Mouse (Mus musculus): ENCODE data around the gene Snx33. TPM values are rescaled to one million over a fixed set of nuclear protein-coding genes. Genes with fewer than 3 reads are reported as not detected.
"Not testable (repeated sequence)": the region's sequence is repeated elsewhere in the genome, so short reads cannot be mapped to it uniquely, and the experiment has no call there.

Gene Snx33
- 3.0 TPM in 2 replicates for polyA plus RNA-seq (2015; fragmentation: Nextera tagmentation; extraction: Ambion mirVana)

DNA sequence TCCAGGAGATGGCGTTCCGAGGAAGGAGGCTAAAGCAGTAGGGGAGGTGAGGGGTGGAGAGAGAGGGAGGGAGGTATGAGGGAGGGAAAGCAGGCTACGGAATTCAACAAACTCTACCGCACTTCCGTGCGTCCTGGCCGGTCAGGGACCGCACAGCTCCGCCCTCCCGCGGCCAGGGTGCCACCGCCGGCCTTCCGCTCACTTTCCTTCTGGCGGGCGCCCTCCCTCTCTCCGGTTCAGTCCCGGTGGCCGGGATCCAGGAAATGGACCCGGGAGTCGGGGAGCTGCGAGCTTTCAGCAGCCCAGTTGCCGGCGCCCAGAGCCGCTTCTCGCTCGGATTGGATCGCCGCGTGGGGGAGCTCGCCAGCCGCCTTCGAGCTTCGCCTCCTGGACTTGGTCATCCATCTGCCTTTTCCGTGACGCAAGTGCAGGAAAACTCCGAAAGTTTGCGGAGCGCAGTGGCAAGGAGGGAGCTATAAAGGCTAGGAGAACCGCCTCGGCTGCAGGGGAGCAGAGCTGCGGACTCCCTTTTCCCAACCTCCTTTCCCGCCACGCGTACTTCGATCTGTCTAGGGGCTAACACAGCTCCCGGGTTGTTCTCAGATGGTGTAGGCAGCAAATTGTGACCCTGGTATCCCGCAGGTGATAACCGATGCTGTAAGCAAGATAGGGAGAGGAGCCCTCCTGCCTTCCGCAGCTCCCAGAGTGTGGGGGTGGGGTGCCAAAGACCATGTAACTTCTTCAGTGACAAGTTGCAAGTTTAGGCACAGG is at the start of gene Snx33:
TSS of gene Snx33 (minus strand) at position 331 of the 771 bp plus-strand sequence.
- H3K9me3 ChIP-seq, result no peaks in the 10 kb centered on the region
- H3K9ac ChIP-seq, result peak within 1 kb of the TSS; percentile 61
- peak within 1 kb of the TSS; percentile 99 for H3K4me2 ChIP-seq
- H3K36me3 ChIP-seq (replicated peaks), result no peaks in the 10 kb centered on the region
- peaks cover 5% of the 10 kb centered on the region for H3K27me3 ChIP-seq (replicated peaks)
- peak within 1 kb of the TSS; percentile 70 for H3K4me3 ChIP-seq
- under 1% methylated on average over 50 of the region's 50 CpGs for WGBS
- H3K27ac ChIP-seq, result peak within 1 kb of the TSS; percentile 71
- H3K4me1 ChIP-seq, result peaks cover 36% of the 10 kb centered on the region
- peak; percentile 73 for ATAC-seq (replicated peaks)

DNA sequence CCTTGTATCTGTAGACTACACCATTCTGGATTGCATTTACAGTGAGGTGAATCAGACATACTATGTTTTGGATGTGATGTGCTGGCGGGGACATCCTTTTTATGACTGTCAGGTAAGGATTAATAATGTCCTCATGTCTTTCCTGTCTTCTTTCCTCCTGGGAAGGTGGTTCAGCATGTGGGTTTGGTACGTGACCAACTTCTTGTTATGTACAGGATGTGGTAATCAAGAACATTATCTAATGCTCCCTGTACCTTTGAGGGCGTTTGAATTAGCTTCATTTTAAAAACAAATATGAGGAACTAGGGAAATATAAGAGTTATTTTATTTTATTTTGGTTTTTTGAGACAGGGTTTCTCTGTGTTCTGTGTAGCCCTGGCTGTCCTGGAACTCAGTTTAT is 47.0 kb upstream of the Snx33 start:
- Histone ChIP-seq H3K4me3 (no peak overlapping the region), H3K9me3 (no peaks in the 10 kb centered on the region), H3K27me3 (replicated peaks) (no peaks in the 10 kb centered on the region), H3K36me3 (replicated peaks) (peaks cover 11% of the 10 kb centered on the region; the same call in 1 of the 2 replicates), H3K4me1 (no peaks in the 10 kb centered on the region), H3K27ac (no peak overlapping the region), H3K4me2 (no peak overlapping the region), H3K9ac (no peak overlapping the region)
- ATAC-seq (replicated peaks), result no peak
- WGBS, result 85% methylated on average over 3 of the region's 3 CpGs

DNA sequence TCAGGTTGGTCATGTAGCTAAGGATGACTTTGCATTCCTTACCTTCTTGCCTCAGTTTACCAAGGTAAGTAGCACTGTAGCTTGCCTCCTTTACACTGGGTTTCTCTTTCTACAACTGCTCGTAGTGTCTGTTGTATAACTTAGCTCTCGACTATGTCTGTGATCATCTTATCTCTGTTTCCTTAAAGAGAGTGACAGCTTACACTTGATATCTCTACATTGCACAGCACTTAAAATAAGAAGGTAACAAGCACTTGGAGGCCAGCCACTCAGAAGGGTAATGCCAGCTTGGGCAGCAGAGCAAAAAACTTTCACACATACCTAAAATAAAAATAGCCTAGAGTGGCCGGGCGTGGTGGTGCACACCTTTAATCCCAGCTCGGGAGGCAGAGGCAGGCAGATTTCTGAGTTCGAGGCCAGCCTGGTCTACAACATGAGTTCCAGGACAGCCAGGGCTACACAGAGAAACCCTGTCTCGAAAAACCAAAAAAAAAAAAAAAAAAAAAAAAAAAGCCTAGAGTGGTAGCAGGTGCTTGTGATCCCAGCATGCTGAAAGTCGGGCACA is 45.9 kb upstream of the Snx33 start:
- Histone ChIP-seq H3K27ac (no peak overlapping the region), H3K4me2 (no peak overlapping the region), H3K27me3 (replicated peaks) (no peaks in the 10 kb centered on the region), H3K9me3 (no peaks in the 10 kb centered on the region), H3K9ac (no peak overlapping the region), H3K4me1 (no peaks in the 10 kb centered on the region), H3K36me3 (replicated peaks) (peaks cover 8% of the 10 kb centered on the region; the same call in 1 of the 2 replicates), H3K4me3 (no peak overlapping the region)
- no peak for ATAC-seq (replicated peaks)
- 90% methylated on average over 8 of the region's 8 CpGs for WGBS

DNA sequence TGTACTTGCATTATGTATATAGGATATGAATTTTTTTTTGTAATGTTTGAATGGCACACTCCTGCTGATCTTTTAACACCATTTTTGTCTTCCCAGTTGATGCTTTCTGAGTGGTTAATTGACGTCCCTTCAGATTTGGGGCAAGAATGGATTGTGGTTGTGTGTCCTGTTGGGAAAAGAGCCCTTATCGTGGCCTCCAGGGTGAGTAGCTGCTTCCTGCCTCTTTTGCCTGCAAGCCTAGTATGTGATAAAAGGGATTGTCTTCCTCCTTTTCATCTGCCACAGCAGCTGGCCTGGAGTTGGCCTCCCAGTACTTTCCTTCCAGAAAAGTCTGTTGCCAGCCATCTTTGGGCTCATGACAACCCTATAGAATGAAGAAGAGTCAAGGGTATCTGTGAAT is 42.0 kb upstream of the Snx33 start:
- H3K27me3 ChIP-seq (replicated peaks), result no peaks in the 10 kb centered on the region
- H3K9me3 ChIP-seq, result no peaks in the 10 kb centered on the region
- no peaks in the 10 kb centered on the region for H3K4me1 ChIP-seq
- H3K27ac ChIP-seq, result no peak overlapping the region
- H3K9ac ChIP-seq, result no peak overlapping the region
- no peak overlapping the region for H3K4me2 ChIP-seq
- WGBS, result 89% methylated on average over 2 of the region's 2 CpGs
- peaks cover 8% of the 10 kb centered on the region; the same call in 1 of the 2 replicates for H3K36me3 ChIP-seq (replicated peaks)
- ATAC-seq (replicated peaks), result no peak
- H3K4me3 ChIP-seq, result no peak overlapping the region

DNA sequence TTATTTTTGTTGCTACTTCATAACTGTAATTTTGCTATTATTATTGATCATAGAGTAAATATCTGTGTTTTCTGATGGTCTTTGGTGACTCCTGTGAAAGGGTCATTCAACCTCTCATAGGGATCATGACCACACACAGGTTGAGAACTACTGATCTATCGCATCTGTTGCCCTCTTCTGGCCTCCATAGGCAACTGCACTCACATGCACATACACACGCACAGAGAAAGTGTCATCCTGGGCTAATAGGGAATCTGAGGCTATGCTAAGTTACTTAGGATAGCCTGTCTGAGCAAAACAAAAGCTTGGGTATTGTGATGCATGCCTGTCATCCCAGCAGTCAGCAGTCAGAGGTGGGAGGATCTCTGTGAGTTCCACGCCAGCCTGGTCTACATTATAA is 33.4 kb upstream of the Snx33 start:
- no peak for ATAC-seq (replicated peaks)

DNA sequence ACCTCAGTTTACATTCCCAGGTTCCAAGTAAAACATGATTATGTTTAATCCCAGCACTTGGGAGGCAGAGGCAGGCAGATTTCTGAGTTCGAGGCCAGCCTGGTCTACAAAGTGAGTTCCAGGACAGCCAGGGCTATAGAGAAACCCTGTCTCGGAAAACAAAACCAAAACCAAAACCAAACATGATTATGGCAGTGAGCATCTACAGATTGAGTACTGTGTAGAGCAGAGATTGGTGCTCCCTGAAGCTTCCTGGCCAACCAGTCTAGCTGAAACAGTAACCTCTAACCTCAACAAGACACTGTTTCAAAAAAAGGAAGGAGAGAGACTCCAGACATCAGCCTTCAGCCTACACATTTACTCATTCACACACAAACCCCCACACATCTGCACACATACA is 30.5 kb upstream of the Snx33 start:
- Histone ChIP-seq H3K4me3 (no peak overlapping the region), H3K4me1 (no peaks in the 10 kb centered on the region), H3K9me3 (no peaks in the 10 kb centered on the region), H3K27ac (no peak overlapping the region), H3K36me3 (replicated peaks) (peaks cover 1% of the 10 kb centered on the region; the same call in 1 of the 2 replicates), H3K27me3 (replicated peaks) (no peaks in the 10 kb centered on the region), H3K4me2 (no peak overlapping the region), H3K9ac (no peak overlapping the region)
- no peak for ATAC-seq (replicated peaks)
- 92% methylated on average over 2 of the region's 2 CpGs for WGBS

More for the DNA sequence above, 33.4 kb upstream of the Snx33 start:
- Histone ChIP-seq H3K27ac (no peak overlapping the region), H3K9me3 (no peaks in the 10 kb centered on the region), H3K27me3 (replicated peaks) (no peaks in the 10 kb centered on the region), H3K4me3 (no peak overlapping the region), H3K4me1 (no peaks in the 10 kb centered on the region), H3K9ac (no peak overlapping the region), H3K4me2 (no peak overlapping the region), H3K36me3 (replicated peaks) (peaks cover 5% of the 10 kb centered on the region; the same call in 1 of the 2 replicates)
- 96% methylated on average over 3 of the region's 3 CpGs for WGBS

DNA sequence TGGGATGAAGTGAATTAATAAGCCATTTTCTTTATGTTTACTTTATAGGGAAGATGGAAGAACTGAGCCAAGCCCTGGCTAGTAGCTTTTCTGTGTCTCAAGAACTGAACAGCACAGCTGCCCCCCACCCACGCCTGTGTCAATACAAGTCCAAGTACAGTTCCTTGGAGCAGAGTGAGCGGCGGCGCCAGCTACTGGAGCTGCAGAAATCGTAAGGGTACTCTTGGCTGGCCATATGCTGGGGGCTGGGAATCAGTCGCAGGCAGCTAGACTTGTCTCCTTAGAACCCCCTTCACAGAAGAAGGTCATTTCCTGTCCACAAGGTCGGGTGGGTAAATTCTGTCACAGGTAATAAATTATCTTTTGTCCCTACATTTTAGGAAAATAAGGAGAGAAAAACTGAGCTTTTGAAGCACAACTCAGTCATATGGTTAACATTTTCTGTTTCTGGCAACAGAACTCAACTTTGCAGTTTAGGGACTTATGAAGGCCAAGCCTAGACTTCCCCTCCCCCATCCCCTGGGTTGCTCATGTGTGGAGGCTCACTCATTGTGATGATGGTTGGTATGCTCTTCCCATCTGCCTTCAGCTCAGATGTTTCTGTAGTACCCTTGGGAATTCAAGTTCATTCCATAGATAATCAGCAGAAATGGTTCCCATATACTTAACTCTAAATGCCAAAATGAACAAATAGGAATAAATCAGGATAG is 28.9 kb upstream of the Snx33 start:
- H3K27ac ChIP-seq, result no peak overlapping the region
- H3K36me3 ChIP-seq (replicated peaks), result no peaks in the 10 kb centered on the region; the same call in 1 of the 2 replicates
- H3K9ac ChIP-seq, result no peak overlapping the region
- no peak for ATAC-seq (replicated peaks)
- no peak overlapping the region for H3K4me3 ChIP-seq
- no peaks in the 10 kb centered on the region for H3K27me3 ChIP-seq (replicated peaks)
- WGBS, result 89% methylated on average over 7 of the region's 7 CpGs
- no peaks in the 10 kb centered on the region for H3K9me3 ChIP-seq
- no peaks in the 10 kb centered on the region for H3K4me1 ChIP-seq
- H3K4me2 ChIP-seq, result no peak overlapping the region

DNA sequence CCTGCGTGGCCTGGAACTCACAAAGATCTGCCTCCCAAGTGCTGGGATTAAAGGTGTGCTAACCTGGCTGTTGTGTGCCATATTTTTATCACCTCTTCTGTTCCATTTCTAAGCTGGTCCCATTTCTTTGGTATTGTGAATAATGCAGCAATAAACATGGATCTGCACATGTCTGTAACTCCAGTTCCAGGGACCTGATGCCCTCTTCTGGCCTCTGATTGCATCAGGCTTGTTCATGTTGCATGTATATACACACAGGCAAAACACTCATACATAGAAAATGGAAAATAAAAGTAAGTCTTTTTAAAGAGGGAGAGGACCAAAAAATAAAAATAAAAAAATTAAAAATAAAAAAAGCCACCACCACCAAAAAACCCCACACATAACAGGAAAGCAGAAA is 25.4 kb upstream of the Snx33 start:
- Histone ChIP-seq H3K4me3 (no peak overlapping the region), H3K36me3 (replicated peaks) (no peaks in the 10 kb centered on the region), H3K27me3 (replicated peaks) (no peaks in the 10 kb centered on the region), H3K9me3 (no peaks in the 10 kb centered on the region), H3K9ac (no peak overlapping the region), H3K4me1 (peaks cover 13% of the 10 kb centered on the region), H3K4me2 (no peak overlapping the region), H3K27ac (no peak overlapping the region)
- 95% methylated on average over 1 of the region's 1 CpGs for WGBS
- ATAC-seq (replicated peaks), result no peak

DNA sequence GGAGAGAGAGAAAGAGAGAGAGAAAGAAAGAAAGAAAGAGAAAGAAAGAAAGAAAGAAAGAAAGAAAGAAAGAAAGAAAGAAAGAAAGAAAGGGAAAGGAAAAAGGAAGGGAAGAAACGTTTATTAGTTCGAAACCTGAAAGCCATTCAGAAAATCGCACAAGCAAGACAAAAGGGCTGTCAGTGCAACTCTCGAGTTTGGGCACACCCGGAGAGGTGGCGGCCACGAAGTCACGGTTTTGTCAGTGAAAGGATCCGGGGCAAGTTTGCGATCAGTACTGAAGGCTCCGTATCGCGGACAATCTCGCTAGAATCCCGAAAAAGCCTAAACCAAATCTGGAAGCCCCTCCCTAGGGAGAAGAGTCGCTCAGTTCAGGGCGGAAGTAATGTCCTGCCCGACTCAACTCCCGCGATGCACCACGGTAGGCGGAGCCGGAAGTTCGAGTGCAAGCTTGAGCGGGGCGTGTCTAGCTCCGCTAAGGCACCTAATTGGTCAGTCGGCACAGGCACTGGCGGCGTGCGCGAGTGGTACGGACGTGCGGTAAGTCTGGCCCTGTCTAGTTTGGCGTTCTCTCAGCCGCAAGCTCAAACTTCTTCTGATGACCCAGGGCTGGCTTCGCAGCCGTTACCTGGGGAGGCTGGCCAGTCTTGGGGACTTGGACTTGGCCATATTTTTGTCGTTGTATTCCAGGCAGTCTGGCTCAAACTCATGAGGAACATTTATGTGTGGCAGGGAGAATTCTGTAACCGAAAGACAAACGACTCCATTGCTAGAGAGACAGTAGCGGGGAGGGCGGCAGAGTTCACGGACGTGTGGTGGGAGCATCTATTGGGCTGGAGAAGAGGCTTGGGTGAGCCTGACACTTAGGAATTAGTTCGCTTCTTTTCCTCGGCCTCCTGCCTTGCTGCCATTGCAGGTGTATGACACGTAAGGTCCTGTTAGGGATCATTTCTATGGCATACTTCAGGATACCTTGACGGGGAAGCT is 22.5 kb upstream of the Snx33 start, which contains the start of gene Snupn:
TSS of gene Snupn (plus strand) at position 465 of the 987 bp plus-strand sequence.
- ATAC-seq (replicated peaks), result peak; percentile 100
- H3K36me3 ChIP-seq (replicated peaks), result no peaks in the 10 kb centered on the region
- H3K4me3 ChIP-seq, result peak within 1 kb of the TSS; percentile 66
- H3K27ac ChIP-seq, result peak within 1 kb of the TSS; percentile 88
- H3K27me3 ChIP-seq (replicated peaks), result no peaks in the 10 kb centered on the region
- no peaks in the 10 kb centered on the region for H3K9me3 ChIP-seq
- under 1% methylated on average over 50 of the region's 50 CpGs for WGBS
- H3K9ac ChIP-seq, result peak within 1 kb of the TSS; percentile 69
- peak within 1 kb of the TSS; percentile 87 for H3K4me2 ChIP-seq
- H3K4me1 ChIP-seq, result peaks cover 13% of the 10 kb centered on the region

DNA sequence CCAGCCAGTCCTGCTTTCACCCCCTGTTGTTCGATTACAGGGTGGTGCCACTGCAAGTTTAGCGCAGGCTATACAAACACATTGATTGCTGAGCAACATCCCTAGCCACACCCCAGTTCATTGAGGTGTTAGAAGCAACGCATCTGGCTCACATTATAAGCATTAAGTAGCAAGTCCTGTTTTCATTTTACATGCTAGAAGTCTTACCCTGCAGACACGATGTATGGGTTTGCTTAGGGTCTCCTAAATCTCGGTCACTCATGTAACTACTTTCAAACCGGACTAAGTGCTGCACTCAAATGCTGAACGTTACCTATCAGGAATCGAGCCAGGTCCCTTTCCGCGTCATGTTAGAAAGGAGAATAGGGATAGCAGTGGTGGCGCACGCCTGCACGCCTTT is 21.6 kb upstream of the Snx33 start:
- H3K9ac ChIP-seq, result peak overlapping the region; percentile 26
- peak overlapping the region; percentile 66 for H3K4me3 ChIP-seq
- H3K36me3 ChIP-seq (replicated peaks), result no peaks in the 10 kb centered on the region
- peaks cover 13% of the 10 kb centered on the region for H3K4me1 ChIP-seq
- peak overlapping the region; percentile 87 for H3K4me2 ChIP-seq
- H3K27me3 ChIP-seq (replicated peaks), result no peaks in the 10 kb centered on the region
- no peak overlapping the region for H3K27ac ChIP-seq
- no peak for ATAC-seq (replicated peaks)
- WGBS, result 37% methylated on average over 13 of the region's 13 CpGs
- no peaks in the 10 kb centered on the region for H3K9me3 ChIP-seq

DNA sequence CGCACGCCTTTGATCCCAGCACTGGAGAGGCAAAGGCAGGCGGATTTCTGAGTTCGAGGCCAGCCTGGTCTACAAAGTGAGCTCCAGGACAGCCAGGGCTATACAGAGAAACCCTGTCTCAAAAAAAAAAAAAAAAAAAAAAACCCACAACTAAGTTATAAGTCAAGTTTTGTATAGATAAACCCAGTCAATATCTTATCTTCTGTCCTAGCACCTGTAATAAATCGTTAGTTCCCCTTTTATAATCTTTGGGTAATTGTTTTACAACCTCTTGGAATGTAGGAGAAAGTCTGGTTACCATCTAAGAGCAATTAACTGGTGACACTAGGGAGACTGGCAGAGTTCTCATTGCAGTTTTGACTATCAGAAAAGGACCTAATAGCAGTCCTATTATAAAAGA is 20.5 kb upstream of the Snx33 start:
- H3K9ac ChIP-seq; ATAC-seq (replicated peaks); H3K9me3 ChIP-seq; H3K27me3 ChIP-seq (replicated peaks); H3K36me3 ChIP-seq (replicated peaks); H3K4me2 ChIP-seq; H3K4me3 ChIP-seq; H3K27ac ChIP-seq: not testable (repeated sequence)
- 99% methylated on average over 5 of the region's 5 CpGs for WGBS
- H3K4me1 ChIP-seq, result peaks cover 13% of the 10 kb centered on the region

Measured in midbrain, embryonic 15.5 days (tissue).